Mouse (Mus musculus) heart, embryonic 14.5 days (tissue): ENCODE measurements at regions not wholly inside any gene's neighbourhood (a gene's known extent, or its start where the extent isn't known, plus 50 kb on each side); places are given as distances from the start of the nearest gene placed in this dataset.

ENCODE experiments used
- ATAC-seq: fragments of 200-750 bp; cut with Nextera tagmentation; 2 replicates; pipeline ENCODE4 v1.8.0; 2017; ENCODE audit warnings: low read depth, moderate TSS enrichment; ENCODE audit not compliant: insufficient number of reproducible peaks, insufficient read depth, low FRiP score
- H3K27ac ChIP-seq, 2 experiments: fragments of 200-500 bp in 1 of 2; fragments of 300-500 bp in 1 of 2; sonication (generic) in 1 of 2; replicated peaks in 1 of 2; 2 replicates each; pipeline ENCODE4 v1.5.1; 2012 to 2014; ENCODE audit warnings: low read depth in 2 of 2, low read length in 2 of 2, control low read depth in 1 of 2, mild to moderate bottlenecking in 1 of 2, mixed read lengths in 1 of 2; ENCODE audit not compliant: control insufficient read depth in 1 of 2, insufficient read depth in 1 of 2
- H3K27me3 ChIP-seq: fragments of 300-500 bp; sonication (generic); 2 replicates; pipeline ENCODE4 v1.6.1; 2014; ENCODE audit warnings: mild to moderate bottlenecking, low read length, control low read depth; ENCODE audit not compliant: control insufficient read depth, insufficient read depth
- H3K36me3 ChIP-seq: fragments of 300-500 bp; sonication (generic); 2 replicates; pipeline ENCODE4 v1.6.1; 2014; ENCODE audit warnings: mild to moderate bottlenecking, control low read depth, low read length, mixed read lengths; ENCODE audit not compliant: control insufficient read depth, insufficient read depth
- H3K4me1 ChIP-seq, 2 experiments: fragments of 200-500 bp in 1 of 2; fragments of 300-500 bp in 1 of 2; sonication (generic) in 1 of 2; 2 replicates each; pipeline ENCODE4 v1.6.1; 2012 to 2014; ENCODE audit warnings: low read length in 2 of 2, control low read depth in 1 of 2, mixed read lengths in 1 of 2; ENCODE audit not compliant: control insufficient read depth in 2 of 2, insufficient read depth in 2 of 2
- H3K4me2 ChIP-seq: fragments of 300-500 bp; sonication (generic); 2 replicates; pipeline ENCODE4 v1.6.1; 2014; ENCODE audit warnings: mild to moderate bottlenecking, low read length
- H3K4me3 ChIP-seq, 2 experiments: fragments of 200-500 bp in 1 of 2; fragments of 300-500 bp in 1 of 2; sonication (generic) in 1 of 2; 2 replicates each; pipeline ENCODE4 v1.5.1; 2012 to 2014; ENCODE audit warnings: low read length in 2 of 2, mild to moderate bottlenecking in 2 of 2, control low read depth in 1 of 2, low read depth in 1 of 2, moderate library complexity in 1 of 2; ENCODE audit not compliant: control insufficient read depth in 1 of 2, insufficient read depth in 1 of 2
- H3K9ac ChIP-seq: fragments of 300-500 bp; sonication (generic); 2 replicates; pipeline ENCODE4 v1.6.1; 2014; ENCODE audit warnings: mild to moderate bottlenecking, low read length
- H3K9me3 ChIP-seq: fragments of 300-500 bp; sonication (generic); 2 replicates; pipeline ENCODE4 v1.6.1; 2016; ENCODE audit warnings: low read length, control low read depth; ENCODE audit not compliant: control insufficient read depth
- WGBS: fragments of 180-500 bp; shearing (Covaris S2); extraction: QIAGEN DNeasy Blood & Tissue Kit; methylation state at CpG from one replicate; pipeline ENCODE4 v1.1.7; 2014; 5-methylcytosine and 5-hydroxymethylcytosine counted together

GRCm38 (mm10) chr7:70285344-70285743 is 81.2 kb downstream of the Nr2f2 start:
- Histone ChIP-seq H3K4me2 (no peak overlapping the region), H3K9ac (no peak overlapping the region), H3K4me1 (peaks cover 10 to 19% of the 10 kb centered on the region in 2 experiments), H3K36me3 (no peaks in the 10 kb centered on the region), H3K9me3 (no peaks in the 10 kb centered on the region), H3K27ac (no peak overlapping the region), H3K27me3 (peaks cover 97% of the 10 kb centered on the region), H3K4me3 (no peak overlapping the region)
- 8% methylated on average over 3 of the region's 3 CpGs for WGBS
- no peak for ATAC-seq

- H3K9ac ChIP-seq = no peak overlapping the region
- no peak overlapping the region for H3K4me3 ChIP-seq
- no peak for ATAC-seq
- H3K27me3 ChIP-seq = peaks cover 97% of the 10 kb centered on the region
- no peaks in the 10 kb centered on the region for H3K36me3 ChIP-seq
- 4% methylated on average over 1 of the region's 1 CpGs for WGBS
- no peaks in the 10 kb centered on the region for H3K9me3 ChIP-seq
- no peak overlapping the region for H3K4me2 ChIP-seq
- no peak overlapping the region for H3K27ac ChIP-seq
- peaks cover 12 to 19% of the 10 kb centered on the region in 2 experiments for H3K4me1 ChIP-seq
These were observed 82.7 kb downstream of the Nr2f2 start for GRCm38 (mm10) chr7:70283836-70284235.

GRCm38 (mm10) chr7:70283166-70283565 is 83.4 kb downstream of the Nr2f2 start:
- Histone ChIP-seq H3K27ac (no peak overlapping the region), H3K9me3 (no peaks in the 10 kb centered on the region), H3K4me1 (peaks cover 12 to 18% of the 10 kb centered on the region in 2 experiments), H3K27me3 (peaks cover 96% of the 10 kb centered on the region), H3K36me3 (no peaks in the 10 kb centered on the region), H3K9ac (no peak overlapping the region), H3K4me3 (no peak overlapping the region), H3K4me2 (no peak overlapping the region)
- no peak for ATAC-seq
- 7% methylated on average over 4 of the region's 4 CpGs for WGBS

GRCm38 (mm10) chr7:70281891-70282515 is 84.5 kb downstream of the Nr2f2 start:
- Histone ChIP-seq H3K36me3 (no peaks in the 10 kb centered on the region), H3K27me3 (peaks cover 92% of the 10 kb centered on the region), H3K4me2 (no peak overlapping the region), H3K4me1 (peaks cover 12% of the 10 kb centered on the region in 2 experiments), H3K4me3 (no peak overlapping the region), H3K27ac (no peak overlapping the region), H3K9ac (no peak overlapping the region), H3K9me3 (no peaks in the 10 kb centered on the region)
- 3% methylated on average over 11 of the region's 11 CpGs for WGBS
- no peak for ATAC-seq

GRCm38 (mm10) chr7:70281381-70281750 is 85.2 kb downstream of the Nr2f2 start:
- no peak overlapping the region for H3K9ac ChIP-seq
- ATAC-seq = no peak
- whole genome bisulfite sequencing = 1% methylated on average over 22 of the region's 22 CpGs

GRCm38 (mm10) chr7:70280643-70281380 is 85.7 kb downstream of the Nr2f2 start:
- Histone ChIP-seq H3K4me1 (peaks cover 12% of the 10 kb centered on the region in 2 experiments), H3K4me3 (peak overlapping the region; percentile 26 to 35), H3K9me3 (no peaks in the 10 kb centered on the region), H3K27me3 (peaks cover 80% of the 10 kb centered on the region), H3K9ac (no peak overlapping the region), H3K36me3 (no peaks in the 10 kb centered on the region), H3K4me2 (peak overlapping the region; percentile 60), H3K27ac (no peak overlapping the region)
- WGBS = under 1% methylated on average over 42 of the region's 42 CpGs
- no peak for ATAC-seq

More at GRCm38 (mm10) chr7:70281381-70281750, 85.2 kb downstream of the Nr2f2 start:
- Histone ChIP-seq H3K27ac (no peak overlapping the region), H3K27me3 (peaks cover 85% of the 10 kb centered on the region), H3K9me3 (no peaks in the 10 kb centered on the region), H3K36me3 (no peaks in the 10 kb centered on the region), H3K4me1 (peaks cover 12% of the 10 kb centered on the region in 2 experiments), H3K4me3 (peak overlapping the region; percentile 26 to 35; a peak in 3 of 4 replicates), H3K4me2 (peak overlapping the region; percentile 60)

- no peak overlapping the region for H3K9ac ChIP-seq
- no peak overlapping the region for H3K27ac ChIP-seq
These were observed 86.5 kb downstream of the Nr2f2 start for GRCm38 (mm10) chr7:70279927-70280642.

More at GRCm38 (mm10) chr7:70279927-70280642, 86.5 kb downstream of the Nr2f2 start:
- H3K4me2 ChIP-seq = peak overlapping the region; percentile 60
- ATAC-seq = no peak
- no peaks in the 10 kb centered on the region for H3K9me3 ChIP-seq
- peak overlapping the region; percentile 26 to 35 for H3K4me3 ChIP-seq
- H3K27me3 ChIP-seq = peaks cover 73% of the 10 kb centered on the region
- 1% methylated on average over 31 of the region's 31 CpGs for WGBS
- no peaks in the 10 kb centered on the region for H3K36me3 ChIP-seq
- peaks cover 12% of the 10 kb centered on the region in 2 experiments for H3K4me1 ChIP-seq
